Mouse (Mus musculus): ENCODE data around the gene Fgfr2.

DNA sequence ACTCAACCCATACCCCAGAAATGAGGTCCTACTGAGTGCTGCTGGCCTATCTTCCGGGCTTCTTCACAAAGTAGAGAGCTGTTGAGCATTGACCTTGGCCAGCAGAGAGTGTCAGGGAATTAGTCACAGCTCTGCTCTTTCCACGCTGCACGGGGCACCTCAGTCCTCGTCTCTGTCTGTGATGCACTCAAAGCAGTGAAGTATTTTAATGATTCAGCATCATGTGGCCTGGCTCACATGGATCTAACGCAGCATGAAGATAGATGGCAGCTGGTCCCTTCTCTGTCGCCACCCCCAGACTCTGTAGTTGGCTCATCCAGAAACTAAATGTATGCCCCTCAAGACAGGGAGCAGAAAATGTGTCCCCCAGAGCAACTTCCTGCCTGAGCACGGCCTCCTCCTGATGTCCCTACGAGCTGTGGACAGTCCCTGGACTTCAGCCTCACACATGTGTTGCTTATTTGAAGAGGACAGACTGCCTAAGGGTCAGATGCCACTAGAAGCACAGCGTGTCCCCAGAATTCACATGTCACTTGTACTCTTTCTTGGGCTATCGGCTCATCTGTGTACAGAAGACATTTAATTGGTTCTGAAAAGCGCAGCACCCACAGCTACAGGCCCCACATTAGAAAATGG lies 697.7 kb downstream of the Fgfr2 start:
- no peak for TF ChIP-seq CTCF (conservative IDR thresholded peaks at IDR 0.05; ENCODE audit: low read length)
- TF ChIP-seq NANOG (IDR thresholded peaks at IDR 0.05; ENCODE audit: borderline replicate concordance, low read length), result no peak
- TF ChIP-seq POU5F1 (IDR thresholded peaks at IDR 0.05; ENCODE audit: borderline replicate concordance, low read length), result no peak

Measured in E14TG2a.4 (cell line).